Mouse (Mus musculus) lung, postnatal 0 days (tissue): ENCODE results near the gene Ccdc65. TPM values are rescaled to one million over a fixed set of nuclear protein-coding genes. Genes with fewer than 3 reads are reported as not detected.

Experiments used
- ATAC-seq: fragments of 200-750 bp; cut with Nextera tagmentation; 2 replicates; pipeline ENCODE4 v1.8.0; 2017; ENCODE audit warnings: moderate library complexity
- DNase-seq: peaks from one replicate; pipeline ENCODE4 v3.0.0-alpha.2; 2016; ENCODE audit warnings: low spot score
- H3K27ac ChIP-seq: fragments of 300-500 bp; sonication (generic); 2 replicates; pipeline ENCODE4 v1.5.1; 2014; ENCODE audit warnings: antibody characterized with exemption, mild to moderate bottlenecking, low read length, mixed read lengths
- H3K27me3 ChIP-seq: fragments of 300-500 bp; sonication (generic); replicated peaks from 2 replicates; pipeline ENCODE4 v1.6.1; 2014; ENCODE audit warnings: low read length, mixed read lengths; ENCODE audit not compliant: insufficient read depth
- H3K36me3 ChIP-seq: fragments of 300-500 bp; sonication (generic); 2 replicates; pipeline ENCODE4 v1.6.1; 2014; ENCODE audit warnings: low read length, mixed read lengths; ENCODE audit not compliant: insufficient read depth
- H3K4me1 ChIP-seq: fragments of 300-500 bp; sonication (generic); 2 replicates; pipeline ENCODE4 v1.6.1; 2014; ENCODE audit warnings: antibody characterized with exemption, low read depth, low read length, mixed read lengths; ENCODE audit not compliant: insufficient read depth
- H3K4me2 ChIP-seq: fragments of 300-500 bp; sonication (generic); replicated peaks from 2 replicates; pipeline ENCODE4 v1.6.1; 2014; ENCODE audit warnings: low read depth, mild to moderate bottlenecking, low read length, moderate library complexity, mixed read lengths
- H3K4me3 ChIP-seq: fragments of 300-500 bp; sonication (generic); 2 replicates; pipeline ENCODE4 v1.5.1; 2014; ENCODE audit warnings: low read depth, low read length
- H3K9ac ChIP-seq: fragments of 300-500 bp; sonication (generic); replicated peaks from 2 replicates; pipeline ENCODE4 v1.6.1; 2014; ENCODE audit warnings: low read depth, mild to moderate bottlenecking
- H3K9me3 ChIP-seq: fragments of 300-500 bp; sonication (generic); 2 replicates; pipeline ENCODE4 v1.6.1; 2016; ENCODE audit warnings: low read length, mixed read lengths
- CTCF ChIP-seq: IDR thresholded peaks from 2 replicates; pipeline ENCODE4 v1.5.1; 2016; ENCODE audit warnings: antibody characterized with exemption, mild to moderate bottlenecking
- EP300 ChIP-seq: IDR thresholded peaks from 2 replicates; pipeline ENCODE4 v1.6.1; 2016; ENCODE audit warnings: antibody characterized with exemption, mild to moderate bottlenecking, control low read depth
- WGBS: fragments of 180-500 bp; shearing (Covaris S2); extraction: QIAGEN DNeasy Blood & Tissue Kit; methylation state at CpG from one replicate; pipeline ENCODE4 v1.1.7; 2014; 5-methylcytosine and 5-hydroxymethylcytosine counted together
- polyA plus RNA-seq: library from polyadenylated mRNA; unstranded; fragments of >200 nt; fragmentation: Nextera tagmentation; extraction: Ambion mirVana; gene quantifications from 2 replicates; pipeline ENCODE4 v1.2.1, GENCODE M21; 2015

Ccdc65 gene
- polyA plus RNA-seq, 1 experiment from 2014 or later, result 3.7 TPM

GRCm38 (mm10) chr15:98726746-98727145 is 18.7 kb downstream of the Ccdc65 start:
- peaks cover 12% of the 10 kb centered on the region for H3K4me1 ChIP-seq
- H3K4me2 ChIP-seq, result peak overlapping the region; percentile 96
- ATAC-seq, result no peak
- no peaks in the 10 kb centered on the region for H3K9me3 ChIP-seq
- no peaks in the 10 kb centered on the region for H3K36me3 ChIP-seq
- H3K27ac ChIP-seq, result no peak overlapping the region
- no peaks in the 10 kb centered on the region for H3K27me3 ChIP-seq
- no peak for TF ChIP-seq EP300
- TF ChIP-seq CTCF, result no peak
- WGBS, result 47% methylated on average over 7 of the region's 7 CpGs
- no peak overlapping the region for H3K4me3 ChIP-seq
- no peak for DNase-seq
- H3K9ac ChIP-seq, result no peak overlapping the region; the same call in 1 of the 2 replicates

- TF ChIP-seq EP300, result no peak
- no peak for TF ChIP-seq CTCF
- Histone ChIP-seq H3K4me3 (peak within 1 kb of the TSS; percentile 59), H3K36me3 (no peaks in the 10 kb centered on the region), H3K9ac (peak within 1 kb of the TSS; percentile 57), H3K9me3 (no peaks in the 10 kb centered on the region), H3K27me3 (no peaks in the 10 kb centered on the region), H3K4me1 (peaks cover 12% of the 10 kb centered on the region), H3K27ac (no peak within 1 kb of the TSS), H3K4me2 (peak within 1 kb of the TSS; percentile 96)
- DNase-seq, result peak; percentile 87
- peak; percentile 85 for ATAC-seq
- WGBS, result 1% methylated on average over 34 of the region's 39 CpGs
Measured at GRCm38 (mm10) chr15:98727443-98728321, 19.7 kb downstream of the Ccdc65 start, which contains the start of gene Fkbp11. Gene Fkbp11 (minus strand): TSS chr15:98728198.

- Histone ChIP-seq H3K9ac (no peak overlapping the region), H3K36me3 (no peaks in the 10 kb centered on the region), H3K4me2 (peak overlapping the region; percentile 96), H3K9me3 (no peaks in the 10 kb centered on the region), H3K27ac (no peak overlapping the region), H3K27me3 (no peaks in the 10 kb centered on the region), H3K4me1 (peaks cover 12% of the 10 kb centered on the region), H3K4me3 (no peak overlapping the region; the same call in 1 of the 2 replicates)
- no peak for ATAC-seq
- no peak for DNase-seq
- 21% methylated on average over 9 of the region's 9 CpGs for WGBS
- TF ChIP-seq EP300 (no peak), CTCF (no peak)
Measured at GRCm38 (mm10) chr15:98728366-98728765, 20.4 kb downstream of the Ccdc65 start.

- DNase-seq (no peak), ATAC-seq (no peak)
- TF ChIP-seq EP300 (no peak), CTCF (no peak)
- H3K9me3 ChIP-seq, result no peaks in the 10 kb centered on the region
- peaks cover 7% of the 10 kb centered on the region; the same call in 1 of the 2 replicates for H3K4me1 ChIP-seq
- no peak overlapping the region for H3K9ac ChIP-seq
- H3K4me3 ChIP-seq, result no peak overlapping the region
- no peak overlapping the region for H3K4me2 ChIP-seq
- H3K27me3 ChIP-seq, result no peaks in the 10 kb centered on the region
- WGBS, result 62% methylated on average over 7 of the region's 7 CpGs
- H3K27ac ChIP-seq, result no peak overlapping the region
- no peaks in the 10 kb centered on the region for H3K36me3 ChIP-seq
Measured at GRCm38 (mm10) chr15:98729791-98730545, 22.0 kb downstream of the Ccdc65 start.

GRCm38 (mm10) chr15:98730790-98731189 is 22.8 kb downstream of the Ccdc65 start:
- peak; percentile 16; the same call in 1 of the 2 replicates for ATAC-seq
- WGBS, result 56% methylated on average over 6 of the region's 6 CpGs

GRCm38 (mm10) chr15:98732006-98732531 is 24.1 kb downstream of the Ccdc65 start:
- Histone ChIP-seq H3K4me1 (peaks cover 3% of the 10 kb centered on the region; the same call in 1 of the 2 replicates), H3K4me2 (no peak overlapping the region), H3K36me3 (peaks cover 9% of the 10 kb centered on the region; the same call in 1 of the 2 replicates), H3K27me3 (no peaks in the 10 kb centered on the region), H3K9ac (no peak overlapping the region), H3K4me3 (no peak overlapping the region), H3K9me3 (no peaks in the 10 kb centered on the region), H3K27ac (no peak overlapping the region)
- 58% methylated on average over 8 of the region's 8 CpGs for WGBS
- ATAC-seq (no peak), DNase-seq (no peak)
- TF ChIP-seq EP300, result no peak
- TF ChIP-seq CTCF, result no peak

More at GRCm38 (mm10) chr15:98730790-98731189, 22.8 kb downstream of the Ccdc65 start:
- no peak for DNase-seq
- Histone ChIP-seq H3K4me3 (no peak overlapping the region), H3K9ac (no peak overlapping the region), H3K36me3 (no peaks in the 10 kb centered on the region), H3K27ac (no peak overlapping the region), H3K4me2 (no peak overlapping the region), H3K4me1 (peaks cover 7% of the 10 kb centered on the region; the same call in 1 of the 2 replicates), H3K27me3 (no peaks in the 10 kb centered on the region), H3K9me3 (no peaks in the 10 kb centered on the region)
- TF ChIP-seq EP300, result no peak
- no peak for TF ChIP-seq CTCF
